ENCODE assay signal across 26 mouse cellular contexts in genomic region chr2:94287435-94287834, GRCm38 (mm10).
DNase-seq lines count a peak whose midpoint lies in the region; ATAC-seq and TF ChIP-seq lines count a peak whose summit lies in the region.
"Had no signal": no experiment of that assay in that cellular context is flagged by ENCODE, and none has a peak within 500 bp of the region (broad histone marks: within the 10 kb centered on the region; RNA-seq: fewer than 3 reads in every experiment).

No protein-coding gene starts in this region.

- peak overlapping the region; percentile 87 for H3K27ac ChIP-seq in hindbrain, embryonic 10.5 days
- no peak overlapping the region for H3K27ac ChIP-seq in hindbrain, postnatal 0 days
- H3K27ac ChIP-seq in embryonic fibroblast, embryonic 13.5 days (ENCODE audit: insufficient read depth, low read length), result 0 out of 2 replicates have a peak overlapping the region, but pooled peaks have one; percentile 15
- H3K27ac ChIP-seq: embryonic facial prominence, embryonic 12.5 days; heart, adult 2 months; heart, embryonic 13.5 days; hindbrain, embryonic 12.5 days; limb, embryonic 15.5 days; liver, embryonic 14.5 days; stomach, postnatal 0 days had no signal

- DNase-seq in hindbrain, embryonic 10.5 days (ENCODE audit: low spot score), result no peak
- no peak for DNase-seq in hindbrain, postnatal 0 days (ENCODE audit: low spot score)
- peak; percentile 46 for DNase-seq in adrenal gland, adult 8-10 months
- DNase-seq in embryo, embryonic 9.5 days (ENCODE audit: extremely low spot score), result no peak
- DNase-seq in gastrocnemius, postnatal 4 days (ENCODE audit: low spot score in 2 of 2), result no peak
- DNase-seq: cerebellum, adult 9-11 months; gastrocnemius, postnatal 14 days; heart, adult 2 months; heart, postnatal 14 days; kidney, adult 8-10 months; kidney, postnatal 10 days; left cerebral cortex, postnatal 4 days; right cerebral cortex, postnatal 14 days; thymus, adult 2 months had no signal

- H3K9ac ChIP-seq in hindbrain, postnatal 0 days (replicated peaks; ENCODE audit: low read length), result no peak overlapping the region
- H3K9ac ChIP-seq: embryonic facial prominence, embryonic 12.5 days; heart, embryonic 13.5 days; hindbrain, embryonic 12.5 days; limb, embryonic 15.5 days; liver, embryonic 14.5 days; lung, embryonic 14.5 days had no signal

- 74% methylated on average over 7 of the region's 7 CpGs for WGBS in hindbrain, embryonic 10.5 days
- WGBS in hindbrain, postnatal 0 days, result 47% methylated on average over 7 of the region's 7 CpGs

- H3K4me2 ChIP-seq in hindbrain, postnatal 0 days (ENCODE audit: low read depth, low read length), result no peak overlapping the region
- H3K4me2 ChIP-seq: embryonic facial prominence, embryonic 12.5 days; heart, embryonic 13.5 days; hindbrain, embryonic 12.5 days; limb, embryonic 15.5 days; lung, embryonic 14.5 days had no signal

- ATAC-seq in hindbrain, postnatal 0 days, result no peak
- ATAC-seq: forebrain, embryonic 14.5 days had no signal

- H3K79me2 ChIP-seq in C2C12 (ENCODE audit: control insufficient read depth, insufficient read depth), result no peaks in the 10 kb centered on the region

- no peak for TF ChIP-seq CTCF in hindbrain, postnatal 0 days (IDR thresholded peaks at IDR 0.05; ENCODE audit: low read depth)
- TF ChIP-seq CTCF in C2C12 (IDR thresholded peaks at IDR 0.05; ENCODE audit: control insufficient read depth, insufficient read depth, insufficient read length), result no peak
- no peak for TF ChIP-seq CTCF in embryonic fibroblast, embryonic 13.5 days (IDR thresholded peaks at IDR 0.05; ENCODE audit: borderline replicate concordance, insufficient read depth, low read length)

- no peak for TF ChIP-seq POLR2A in embryonic fibroblast, embryonic 13.5 days (IDR thresholded peaks at IDR 0.05; ENCODE audit: low read depth, low read length)

- no peak overlapping the region for H3K4me3 ChIP-seq in hindbrain, embryonic 10.5 days
- no peak overlapping the region for H3K4me3 ChIP-seq in hindbrain, postnatal 0 days (ENCODE audit: low read length)
- H3K4me3 ChIP-seq in C2C12 (ENCODE audit: insufficient read depth, poor library complexity, severe bottlenecking), result no peak overlapping the region
- H3K4me3 ChIP-seq in embryonic fibroblast, embryonic 13.5 days (ENCODE audit: insufficient read depth, low read length), result no peak overlapping the region
- H3K4me3 ChIP-seq: embryonic facial prominence, embryonic 12.5 days; erythroblast, embryonic 14.5 days; heart, adult 2 months; heart, embryonic 13.5 days; hindbrain, embryonic 12.5 days; limb, embryonic 15.5 days; megakaryocyte, embryonic 14.5 days had no signal

- H3ac ChIP-seq in C2C12 (ENCODE audit: control insufficient read depth, insufficient read length, low read depth), result peak overlapping the region; percentile 22

- no peaks in the 10 kb centered on the region for H3K79me3 ChIP-seq in C2C12 (ENCODE audit: low read depth)

- no peaks in the 10 kb centered on the region for H3K9me3 ChIP-seq in hindbrain, embryonic 10.5 days
- H3K9me3 ChIP-seq in hindbrain, postnatal 0 days (ENCODE audit: low read length), result no peaks in the 10 kb centered on the region
- H3K9me3 ChIP-seq: embryonic facial prominence, embryonic 12.5 days; heart, embryonic 13.5 days; hindbrain, embryonic 12.5 days; limb, embryonic 15.5 days; megakaryocyte, embryonic 14.5 days had no signal

- H3K27me3 ChIP-seq in hindbrain, embryonic 10.5 days (ENCODE audit: insufficient read depth, poor library complexity, severe bottlenecking), result peaks cover 5% of the 10 kb centered on the region; the same call in 1 of the 2 replicates
- no peaks in the 10 kb centered on the region for H3K27me3 ChIP-seq in hindbrain, postnatal 0 days (ENCODE audit: insufficient read depth, low read length)
- no peaks in the 10 kb centered on the region for H3K27me3 ChIP-seq in C2C12 (ENCODE audit: control insufficient read depth, insufficient read depth, insufficient read length)
- H3K27me3 ChIP-seq: embryonic facial prominence, embryonic 12.5 days; hindbrain, embryonic 12.5 days; limb, embryonic 15.5 days had no signal

- H3K4me1 ChIP-seq in hindbrain, embryonic 10.5 days (replicated peaks), result peaks cover 40% of the 10 kb centered on the region
- 0 out of 2 replicates have a peak, but pooled peaks cover 13% of the 10 kb centered on the region for H3K4me1 ChIP-seq in hindbrain, postnatal 0 days (ENCODE audit: insufficient read depth, low read length)
- H3K4me1 ChIP-seq in embryonic fibroblast, embryonic 13.5 days (ENCODE audit: control insufficient read depth, insufficient read depth, low read length), result peaks cover 21% of the 10 kb centered on the region

- no peaks in the 10 kb centered on the region for H3K36me3 ChIP-seq in hindbrain, embryonic 10.5 days
- H3K36me3 ChIP-seq in hindbrain, postnatal 0 days (ENCODE audit: insufficient read depth, low read length), result no peaks in the 10 kb centered on the region
- no peaks in the 10 kb centered on the region for H3K36me3 ChIP-seq in C2C12 (ENCODE audit: control insufficient read depth, insufficient read depth)
- H3K36me3 ChIP-seq: embryonic facial prominence, embryonic 12.5 days; heart, embryonic 13.5 days; hindbrain, embryonic 12.5 days; limb, embryonic 15.5 days had no signal

TF ChIP-seq in C2C12, 6 proteins besides CTCF, POLR2A, EP300 and RAD21:
- TF ChIP-seq CEBPB (IDR thresholded peaks at IDR 0.05; ENCODE audit: low read depth) (no peak), MAX (IDR thresholded peaks at IDR 0.05) (no peak), MYOD1 (IDR thresholded peaks at IDR 0.05; ENCODE audit: control insufficient read depth, insufficient read length, low read depth) (no peak), FOSL1 (IDR thresholded peaks at IDR 0.05; ENCODE audit: insufficient read depth, low read length, poor library complexity, severe bottlenecking) (no peak), MYOG (IDR thresholded peaks at IDR 0.05; ENCODE audit: control insufficient read depth, extremely low read depth, insufficient read length) (no peak)
